Mouse (Mus musculus) hematopoietic stem cell, adult 5-6 weeks (primary cell): Measurements from ENCODE around the gene Vmn2r26. TPM values are rescaled to one million over a fixed set of nuclear protein-coding genes. Genes with fewer than 3 reads are reported as not detected.
"Not testable (repeated sequence)": the region's sequence is repeated elsewhere in the genome, so short reads cannot be mapped to it uniquely, and the experiment has no call there.

Experiments
- ATAC-seq, 2 experiments: fragments of 125-278 bp in 1 of 2; replicated peaks in 1 of 2; 2 replicates each; pipeline ENCODE4 v1.8.0; 2016 to 2017; ENCODE audit warnings: inconsistent platforms in 2 of 2, mild to moderate bottlenecking in 2 of 2, moderate number of reproducible peaks in 2 of 2, low read depth in 1 of 2, moderate TSS enrichment in 1 of 2; ENCODE audit not compliant: low FRiP score in 2 of 2, poor library complexity in 2 of 2, severe bottlenecking in 2 of 2, insufficient read depth in 1 of 2, low TSS enrichment in 1 of 2
- total RNA-seq: library from RNA; stranded (forward); fragments of 172-1452, 232-1000 nt; gene quantifications from 2 replicates; pipeline ENCODE4 v1.2.3, GENCODE M21; 2017

Gene Vmn2r26
- total RNA-seq = not detected in 2 replicates

- ATAC-seq = not testable (repeated sequence)
Measured at GRCm38 (mm10) chr6:124024268-124024667, at the start of gene Vmn2r26. Vmn2r26 (plus strand) TSS chr6:124024568.

- ATAC-seq = no peak
Measured at GRCm38 (mm10) chr6:124020841-124021240, 3.5 kb upstream of the Vmn2r26 start.

GRCm38 (mm10) chr6:124048388-124048787 is 24.0 kb downstream of the Vmn2r26 start:
- peak; percentile 45 to 62; a peak in 3 of 4 replicates for ATAC-seq

- ATAC-seq = not testable (repeated sequence)
Measured at GRCm38 (mm10) chr6:124053611-124054010, 29.2 kb downstream of the Vmn2r26 start.

- ATAC-seq = peak; percentile 37 to 39; a peak in 3 of 4 replicates
Measured at GRCm38 (mm10) chr6:124102334-124102733, 78.0 kb downstream of the Vmn2r26 start.

Other genes starting within 250 kb of the Vmn2r26 start
- not detected in 2 replicates for gene Vmn2r24, start 245.7 kb upstream of the Vmn2r26 start, total RNA-seq
- gene Vmn2r25, start 171.1 kb upstream of the Vmn2r26 start, total RNA-seq = not detected in 2 replicates
- not detected in 2 replicates for gene Vmn2r27, start 207.3 kb downstream of the Vmn2r26 start, total RNA-seq